Mouse (Mus musculus) intestine, embryonic 16.5 days (tissue): ENCODE results near the gene Klrb1b. TPM values are rescaled to one million over a fixed set of nuclear protein-coding genes. Genes with fewer than 3 reads are reported as not detected.

Experiments
- ATAC-seq: fragments of 200-750 bp; cut with Nextera tagmentation; 2 replicates; pipeline ENCODE4 v1.8.0; 2017; ENCODE audit warnings: moderate TSS enrichment, moderate library complexity
- H3K27ac ChIP-seq: fragments of 300-500 bp; sonication (generic); 2 replicates; pipeline ENCODE4 v1.5.1; 2014; ENCODE audit warnings: mild to moderate bottlenecking, low read length
- H3K27me3 ChIP-seq: fragments of 300-500 bp; sonication (generic); replicated peaks from 2 replicates; pipeline ENCODE4 v1.6.1; 2014; ENCODE audit warnings: low read length, control low read depth, mixed read lengths; ENCODE audit not compliant: control insufficient read depth, insufficient read depth
- H3K36me3 ChIP-seq: fragments of 300-500 bp; sonication (generic); 2 replicates; pipeline ENCODE4 v1.6.1; 2014; ENCODE audit warnings: low read length, control low read depth; ENCODE audit not compliant: control insufficient read depth, insufficient read depth
- H3K4me1 ChIP-seq: fragments of 300-500 bp; sonication (generic); 2 replicates; pipeline ENCODE4 v1.6.1; 2014; ENCODE audit warnings: low read length, control low read depth, mixed read lengths; ENCODE audit not compliant: control insufficient read depth, insufficient read depth
- H3K4me2 ChIP-seq: fragments of 300-500 bp; sonication (generic); 2 replicates; pipeline ENCODE4 v1.6.1; 2014; ENCODE audit warnings: low read depth, low read length, control low read depth
- H3K4me3 ChIP-seq: fragments of 300-500 bp; sonication (generic); 2 replicates; pipeline ENCODE4 v1.5.1; 2014; ENCODE audit warnings: mild to moderate bottlenecking, low read length
- H3K9ac ChIP-seq: fragments of 300-500 bp; sonication (generic); 2 replicates; pipeline ENCODE4 v1.6.1; 2014; ENCODE audit warnings: low read depth, low read length
- H3K9me3 ChIP-seq: fragments of 300-500 bp; sonication (generic); 2 replicates; pipeline ENCODE4 v1.6.1; 2016; ENCODE audit warnings: low read length, control low read depth; ENCODE audit not compliant: control insufficient read depth
- WGBS: fragments of 180-500 bp; shearing (Covaris S2); extraction: QIAGEN DNeasy Blood & Tissue Kit; methylation state at CpG from one replicate; pipeline ENCODE4 v1.1.7; 2014; 5-methylcytosine and 5-hydroxymethylcytosine counted together
- polyA plus RNA-seq: library from polyadenylated mRNA; unstranded; fragments of >200 nt; fragmentation: Nextera tagmentation; extraction: Ambion mirVana; gene quantifications from 2 replicates; pipeline ENCODE4 v1.2.1, GENCODE M21; 2015

Gene Klrb1b
- polyA plus RNA-seq, 1 experiment from 2014 or later = 1.1 TPM

DNA sequence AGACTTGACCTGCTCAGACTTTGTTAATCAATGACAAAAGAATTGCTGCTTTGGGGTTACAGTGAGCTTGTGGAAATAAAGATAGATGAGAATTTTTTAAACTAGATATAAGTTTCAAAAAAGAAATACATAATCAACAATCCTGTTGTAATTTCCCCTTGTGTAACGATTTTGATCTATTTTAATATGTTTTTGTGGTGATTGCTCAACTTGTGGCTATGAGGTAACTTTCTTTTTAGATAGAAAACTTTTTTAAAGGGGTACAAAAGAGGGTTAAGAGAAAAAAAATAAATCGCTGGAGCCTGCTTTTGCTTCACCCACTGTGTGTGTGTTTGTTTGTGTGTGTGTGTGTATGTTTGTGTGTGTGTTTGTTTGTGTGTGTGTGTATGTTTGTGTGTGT lies 25.0 kb upstream of the Klrb1b start:
- no peak overlapping the region for H3K27ac ChIP-seq
- no peaks in the 10 kb centered on the region for H3K27me3 ChIP-seq
- no peaks in the 10 kb centered on the region for H3K9me3 ChIP-seq
- H3K9ac ChIP-seq = no peak overlapping the region
- ATAC-seq = no peak
- no peaks in the 10 kb centered on the region for H3K4me1 ChIP-seq
- no peak overlapping the region for H3K4me3 ChIP-seq
- H3K4me2 ChIP-seq = no peak overlapping the region
- no peaks in the 10 kb centered on the region for H3K36me3 ChIP-seq
- 85% methylated on average over 2 of the region's 2 CpGs for WGBS

- Histone ChIP-seq H3K36me3 (no peaks in the 10 kb centered on the region), H3K9ac (no peak overlapping the region), H3K27me3 (no peaks in the 10 kb centered on the region), H3K9me3 (no peaks in the 10 kb centered on the region), H3K4me1 (no peaks in the 10 kb centered on the region), H3K27ac (no peak overlapping the region), H3K4me3 (no peak overlapping the region), H3K4me2 (no peak overlapping the region)
- ATAC-seq = no peak
- WGBS = 43% methylated on average over 2 of the region's 2 CpGs
Observed at GRCm38 (mm10) chr6:128850671-128851070, 24.5 kb upstream of the Klrb1b start.

DNA sequence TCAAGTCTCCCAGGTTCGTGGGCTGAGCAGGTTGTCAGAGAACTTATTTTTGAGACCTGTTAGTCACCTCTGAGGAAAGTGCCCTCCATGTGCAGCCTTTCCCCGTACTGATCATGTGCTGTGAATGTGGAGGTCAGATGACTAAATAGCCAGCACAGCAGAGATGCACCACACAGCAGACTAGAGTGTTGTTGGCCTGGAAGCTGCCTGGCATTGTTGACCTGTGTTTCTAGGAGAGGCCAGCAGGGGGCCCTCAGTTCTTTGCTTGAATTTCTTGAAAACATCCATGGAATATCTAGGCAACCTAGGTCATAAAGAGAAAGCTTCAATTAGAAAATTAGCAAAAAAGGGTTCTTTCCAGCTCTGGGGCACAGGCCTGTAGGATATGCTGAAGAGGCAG lies 23.8 kb upstream of the Klrb1b start:
- Histone ChIP-seq H3K27ac (no peak overlapping the region), H3K4me3 (no peak overlapping the region), H3K27me3 (no peaks in the 10 kb centered on the region), H3K9ac (no peak overlapping the region), H3K9me3 (no peaks in the 10 kb centered on the region), H3K4me2 (no peak overlapping the region), H3K4me1 (no peaks in the 10 kb centered on the region), H3K36me3 (no peaks in the 10 kb centered on the region)
- ATAC-seq = no peak
- 61% methylated on average over 2 of the region's 2 CpGs for WGBS

DNA sequence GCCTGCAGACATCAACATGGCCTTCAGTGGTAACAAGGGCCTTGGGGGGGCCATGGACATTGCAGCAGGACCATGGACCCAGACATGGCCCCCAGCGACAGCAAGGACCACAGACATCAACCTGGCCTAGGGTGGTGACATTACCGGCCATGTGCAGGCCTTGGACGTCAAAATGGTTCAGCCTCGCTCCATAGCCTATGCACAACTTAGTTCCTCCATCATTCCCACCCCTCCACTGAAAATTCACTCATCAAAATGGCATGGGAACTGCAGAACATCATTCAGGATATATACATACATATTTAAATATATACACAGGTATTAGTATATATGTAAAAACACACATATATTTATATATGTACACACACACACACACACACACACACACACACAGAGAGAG lies 21.3 kb upstream of the Klrb1b start:
- no peaks in the 10 kb centered on the region for H3K27me3 ChIP-seq
- no peak overlapping the region for H3K4me3 ChIP-seq
- H3K36me3 ChIP-seq = no peaks in the 10 kb centered on the region
- WGBS = 93% methylated on average over 4 of the region's 4 CpGs
- no peak for ATAC-seq
- peaks cover 4% of the 10 kb centered on the region for H3K4me1 ChIP-seq
- H3K9ac ChIP-seq = no peak overlapping the region
- H3K9me3 ChIP-seq = no peaks in the 10 kb centered on the region
- no peak overlapping the region for H3K27ac ChIP-seq
- no peak overlapping the region for H3K4me2 ChIP-seq

GRCm38 (mm10) chr6:128845998-128846542 lies 19.9 kb upstream of the Klrb1b start:
- Histone ChIP-seq H3K36me3 (no peaks in the 10 kb centered on the region), H3K27me3 (no peaks in the 10 kb centered on the region), H3K4me2 (no peak overlapping the region), H3K27ac (no peak overlapping the region), H3K9ac (no peak overlapping the region), H3K4me3 (no peak overlapping the region), H3K9me3 (no peaks in the 10 kb centered on the region), H3K4me1 (peaks cover 9% of the 10 kb centered on the region)
- WGBS = 74% methylated on average over 6 of the region's 9 CpGs
- no peak for ATAC-seq

DNA sequence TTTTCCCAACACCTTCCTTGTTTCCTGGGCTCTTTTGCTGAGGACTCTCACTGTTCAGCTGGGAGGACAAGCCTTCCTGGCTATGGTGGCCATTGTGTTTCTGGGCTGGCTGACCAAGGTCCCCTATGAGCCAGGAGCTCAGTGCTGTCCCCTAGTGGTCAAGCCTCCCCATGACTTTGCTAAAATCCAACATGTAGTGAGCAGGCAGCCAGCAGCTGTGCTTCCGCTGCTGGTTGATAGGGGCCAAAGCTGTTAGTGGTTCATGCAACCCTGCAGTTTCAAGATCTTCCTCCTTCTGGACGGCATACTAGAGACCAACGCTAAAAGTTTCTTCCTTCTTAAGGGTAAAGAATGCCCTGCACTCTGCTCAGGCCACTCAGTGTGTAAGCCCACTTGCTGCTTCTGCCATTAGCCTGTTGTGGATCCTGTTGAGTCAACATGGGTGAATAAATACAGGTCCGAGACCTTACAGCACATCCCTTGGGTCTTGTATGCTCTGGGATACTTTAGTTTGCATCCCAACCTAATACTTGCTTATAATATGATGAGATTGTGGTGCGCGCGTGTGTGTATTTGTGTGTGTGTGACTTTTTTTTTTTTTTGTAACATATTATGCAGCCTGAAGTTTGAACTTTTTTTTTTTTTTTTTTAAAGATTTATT lies 19.3 kb upstream of the Klrb1b start:
- no peaks in the 10 kb centered on the region for H3K36me3 ChIP-seq
- peak overlapping the region; percentile 1; the same call in 1 of the 2 replicates for H3K27ac ChIP-seq
- WGBS = 38% methylated on average over 7 of the region's 7 CpGs
- 0 out of 2 replicates have a peak, but pooled peaks have one; percentile 3 for ATAC-seq
- no peak overlapping the region for H3K9ac ChIP-seq
- no peaks in the 10 kb centered on the region for H3K9me3 ChIP-seq
- no peak overlapping the region for H3K4me3 ChIP-seq
- H3K27me3 ChIP-seq = no peaks in the 10 kb centered on the region
- H3K4me2 ChIP-seq = no peak overlapping the region
- peaks cover 9% of the 10 kb centered on the region for H3K4me1 ChIP-seq

DNA sequence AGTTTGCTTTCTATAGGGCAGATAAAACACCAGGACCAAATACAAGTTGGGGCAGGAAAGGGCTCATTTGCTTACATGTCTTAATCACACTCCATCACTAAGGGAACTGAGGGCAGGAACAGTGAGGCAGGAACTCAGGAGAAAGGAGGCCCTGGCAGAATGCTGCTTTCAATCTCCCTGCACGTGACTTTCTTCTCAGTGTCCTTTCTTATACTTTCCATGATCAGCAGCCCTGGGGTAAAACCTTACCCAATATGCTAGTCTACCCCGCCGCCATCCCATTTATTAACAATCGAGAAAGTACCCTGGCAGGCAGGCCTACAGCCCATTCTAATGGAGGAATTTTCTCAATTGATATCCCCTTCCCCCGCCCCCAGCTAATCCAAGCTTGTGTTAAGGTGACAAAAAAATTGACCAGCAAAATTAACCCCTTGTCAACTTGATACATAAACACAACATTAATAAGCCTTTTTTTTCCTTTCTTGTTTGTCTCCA lies 18.5 kb upstream of the Klrb1b start:
- 84% methylated on average over 5 of the region's 5 CpGs for WGBS
- Histone ChIP-seq H3K4me2 (no peak overlapping the region), H3K4me3 (no peak overlapping the region), H3K36me3 (no peaks in the 10 kb centered on the region), H3K9ac (no peak overlapping the region), H3K27ac (no peak overlapping the region), H3K9me3 (no peaks in the 10 kb centered on the region), H3K4me1 (peaks cover 11% of the 10 kb centered on the region), H3K27me3 (no peaks in the 10 kb centered on the region)
- ATAC-seq = no peak

GRCm38 (mm10) chr6:128844131-128844530 lies 18.0 kb upstream of the Klrb1b start:
- Histone ChIP-seq H3K4me2 (peak overlapping the region; percentile 79; the same call in 1 of the 2 replicates), H3K4me3 (peak overlapping the region; percentile 90), H3K27ac (peak overlapping the region; percentile 96; the same call in 1 of the 2 replicates), H3K4me1 (peaks cover 11% of the 10 kb centered on the region), H3K36me3 (no peaks in the 10 kb centered on the region), H3K9ac (peak overlapping the region; percentile 20; the same call in 1 of the 2 replicates), H3K27me3 (no peaks in the 10 kb centered on the region), H3K9me3 (no peaks in the 10 kb centered on the region)
- WGBS = 28% methylated on average over 8 of the region's 8 CpGs
- ATAC-seq = no peak

DNA sequence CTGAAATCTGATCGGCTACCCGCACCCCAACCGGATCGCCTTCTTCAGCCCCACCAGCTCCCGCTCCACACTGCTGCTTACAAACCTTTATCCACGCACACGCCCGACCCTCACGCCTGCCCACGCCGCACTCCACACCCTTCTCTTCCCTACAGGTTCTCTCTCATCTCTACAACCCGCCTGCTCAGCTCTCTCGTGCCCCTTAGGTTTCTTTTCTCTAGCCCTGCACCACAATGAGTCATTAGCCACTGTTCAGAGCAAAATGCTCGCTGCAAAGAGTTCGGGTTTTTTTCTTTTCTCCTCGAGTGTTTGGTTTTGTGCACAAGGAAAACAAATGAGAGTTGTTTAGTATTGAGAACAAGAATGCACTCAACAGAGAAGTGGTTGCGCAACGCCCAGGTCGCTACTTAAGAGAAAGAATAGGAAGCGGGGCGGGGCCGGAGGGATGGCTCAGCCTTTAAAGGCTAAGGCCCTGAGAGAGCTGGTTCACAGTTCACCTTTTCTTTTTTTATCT lies 17.4 kb upstream of the Klrb1b start:
- H3K27me3 ChIP-seq = no peaks in the 10 kb centered on the region
- ATAC-seq = peak; percentile 38
- H3K36me3 ChIP-seq = no peaks in the 10 kb centered on the region
- peak overlapping the region; percentile 96 for H3K27ac ChIP-seq
- H3K9me3 ChIP-seq = no peaks in the 10 kb centered on the region
- under 1% methylated on average over 22 of the region's 22 CpGs for WGBS
- H3K4me2 ChIP-seq = peak overlapping the region; percentile 79
- H3K9ac ChIP-seq = peak overlapping the region; percentile 82
- H3K4me3 ChIP-seq = peak overlapping the region; percentile 90
- H3K4me1 ChIP-seq = peaks cover 11% of the 10 kb centered on the region
